In genomic region chr17:8613882-8614551, GRCm38 (mm10) we compare ENCODE assay signal across 7 mouse cellular contexts. TPM values are rescaled to one million over a fixed set of nuclear protein-coding genes. Genes with fewer than 3 reads are reported as not detected.
DNase-seq lines count a peak whose midpoint lies in the region; ATAC-seq lines count a peak whose summit lies in the region.

No protein-coding gene starts in this region.

- peak; percentile 72 for DNase-seq in R1 (ENCODE audit: low read depth, low spot score)
- peak; percentile 32 for DNase-seq in c-Kit-positive CD71-positive TER-119-negative erythroid progenitor cells, embryonic 14.5 days (ENCODE audit: low read depth)
- peak; percentile 83 for DNase-seq in hindbrain, embryonic 10.5 days (ENCODE audit: low spot score)
- peak; percentile 86 for DNase-seq in left cerebral cortex, adult 11 months (ENCODE audit: low spot score)
- peak; percentile 78 for DNase-seq in midbrain, embryonic 10.5 days (ENCODE audit: low spot score)
- peak; percentile 14 for DNase-seq in spleen, adult 12 weeks (ENCODE audit: low spot score)

- H3K4me2 ChIP-seq in forebrain, embryonic 12.5 days = no peak overlapping the region

- no peak overlapping the region for H3K4me3 ChIP-seq in forebrain, embryonic 12.5 days (replicated peaks)
- no peak overlapping the region for H3K4me3 ChIP-seq in hindbrain, embryonic 10.5 days
- H3K4me3 ChIP-seq in midbrain, embryonic 10.5 days = no peak overlapping the region

- no peaks in the 10 kb centered on the region for H3K4me1 ChIP-seq in forebrain, embryonic 12.5 days
- no peaks in the 10 kb centered on the region for H3K4me1 ChIP-seq in hindbrain, embryonic 10.5 days (replicated peaks)
- no peaks in the 10 kb centered on the region for H3K4me1 ChIP-seq in midbrain, embryonic 10.5 days

- no peak overlapping the region for H3K27ac ChIP-seq in forebrain, embryonic 12.5 days
- no peak overlapping the region for H3K27ac ChIP-seq in hindbrain, embryonic 10.5 days
- no peak overlapping the region for H3K27ac ChIP-seq in midbrain, embryonic 10.5 days (replicated peaks)

- H3K9ac ChIP-seq in forebrain, embryonic 12.5 days = no peak overlapping the region

- WGBS in forebrain, embryonic 12.5 days = 32% methylated on average over 7 of the region's 7 CpGs
- WGBS in hindbrain, embryonic 10.5 days = 40% methylated on average over 7 of the region's 7 CpGs
- 36% methylated on average over 7 of the region's 7 CpGs for whole genome bisulfite sequencing in midbrain, embryonic 10.5 days

- peak; percentile 58; the same call in 1 of the 2 replicates for ATAC-seq in forebrain, embryonic 12.5 days (ENCODE audit: low FRiP score)

- no peaks in the 10 kb centered on the region for H3K27me3 ChIP-seq in forebrain, embryonic 12.5 days
- no peaks in the 10 kb centered on the region for H3K27me3 ChIP-seq in hindbrain, embryonic 10.5 days (ENCODE audit: insufficient read depth, poor library complexity, severe bottlenecking)
- no peaks in the 10 kb centered on the region for H3K27me3 ChIP-seq in midbrain, embryonic 10.5 days (ENCODE audit: low read depth, poor library complexity, severe bottlenecking)

- no peaks in the 10 kb centered on the region for H3K9me3 ChIP-seq in forebrain, embryonic 12.5 days
- no peaks in the 10 kb centered on the region for H3K9me3 ChIP-seq in hindbrain, embryonic 10.5 days
- H3K9me3 ChIP-seq in midbrain, embryonic 10.5 days (replicated peaks) = no peaks in the 10 kb centered on the region

- no peaks in the 10 kb centered on the region for H3K36me3 ChIP-seq in forebrain, embryonic 12.5 days (replicated peaks)
- no peaks in the 10 kb centered on the region for H3K36me3 ChIP-seq in hindbrain, embryonic 10.5 days
- H3K36me3 ChIP-seq in midbrain, embryonic 10.5 days = no peaks in the 10 kb centered on the region

RNA-seq across cellular contexts. Expression of gene Gm17087, which starts 47.3 kb away (rescaled TPM):
- polyA plus RNA-seq in forebrain, embryonic 12.5 days (2016; fragmentation: Nextera tagmentation; extraction: Ambion mirVana) = not detected in 2 replicates
- not detected in 2 replicates for polyA plus RNA-seq in hindbrain, embryonic 10.5 days (2016; fragmentation: Nextera tagmentation; extraction: Ambion mirVana)
- not detected in 2 replicates for polyA plus RNA-seq in midbrain, embryonic 10.5 days (2016; fragmentation: Nextera tagmentation; extraction: Ambion mirVana)

Comparison
In these comparisons a context has a peak if more than half of its experiments do, and no peak if none do; other contexts are left out.
1. DNase-seq: peak in every context shown above with its lines; median percentile 86 in left cerebral cortex, adult 11 months; 83 in hindbrain, embryonic 10.5 days; 78 in midbrain, embryonic 10.5 days; 72 in R1; 32 in c-Kit-positive CD71-positive TER-119-negative erythroid progenitor cells, embryonic 14.5 days; 14 in spleen, adult 12 weeks.